Mouse (Mus musculus) ES-E14 (cell line): ENCODE measurements around the gene 2700097O09Rik.

Experiments used
- CHD2 ChIP-seq: IDR thresholded peaks from 2 replicates; pipeline ENCODE4 v1.6.1; 2014; ENCODE audit warnings: mild to moderate bottlenecking, low read depth, low read length, inconsistent platforms
- HCFC1 ChIP-seq: IDR thresholded peaks from 2 replicates; pipeline ENCODE4 v1.6.1; 2012; ENCODE audit warnings: low read length, inconsistent platforms, borderline replicate concordance; ENCODE audit not compliant: insufficient read depth
- MAFK ChIP-seq: IDR thresholded peaks from 2 replicates; pipeline ENCODE4 v1.6.1; 2014; ENCODE audit warnings: mild to moderate bottlenecking, low read depth, low read length, inconsistent platforms; ENCODE audit not compliant: insufficient read depth
- ZC3H11A ChIP-seq: IDR thresholded peaks from 2 replicates; pipeline ENCODE4 v1.6.1; 2012; ENCODE audit warnings: low read depth, mild to moderate bottlenecking, inconsistent platforms, low read length, borderline replicate concordance
- ZNF384 ChIP-seq: IDR thresholded peaks from 2 replicates; pipeline ENCODE4 v1.6.1; 2012; ENCODE audit warnings: low read depth, low read length, inconsistent platforms

DNA sequence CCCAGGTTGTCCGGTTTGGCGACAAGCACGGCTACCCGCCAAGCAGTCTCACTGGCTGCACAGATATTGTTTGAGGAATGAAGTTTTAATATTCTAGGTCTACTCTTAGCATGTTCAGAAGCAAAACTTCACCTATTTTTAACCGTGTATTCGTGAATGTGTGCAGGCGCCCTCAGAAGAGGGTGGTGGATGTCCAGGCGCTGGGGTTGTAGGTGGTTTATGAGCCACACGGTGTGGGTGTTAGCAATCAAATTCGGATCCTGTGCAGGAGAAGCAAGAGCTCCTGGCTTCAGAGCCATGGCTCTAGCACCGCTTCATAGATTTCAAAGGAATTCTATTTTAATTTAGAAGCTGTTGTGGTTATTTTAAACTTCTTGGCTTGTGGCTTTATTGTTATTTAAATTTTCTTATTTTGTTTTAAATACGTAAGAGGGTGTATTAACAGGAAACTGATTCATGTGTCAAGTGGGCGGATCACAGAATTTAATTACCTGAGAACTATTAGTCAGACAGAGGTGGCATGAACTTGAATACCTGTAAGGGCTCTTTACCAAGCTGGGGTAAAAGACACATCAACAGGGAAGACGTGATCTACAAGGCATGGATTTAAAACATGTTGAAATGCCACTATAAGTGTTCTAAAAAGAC, 72.4 kb downstream of the 2700097O09Rik start:
- TF ChIP-seq CHD2 = no peak
- TF ChIP-seq ZC3H11A = no peak
- TF ChIP-seq HCFC1 = no peak
- no peak for TF ChIP-seq ZNF384
- no peak for TF ChIP-seq MAFK
